Mouse (Mus musculus): Measurements from ENCODE around the gene Ankrd9. TPM values are rescaled to one million over a fixed set of nuclear protein-coding genes. Genes with fewer than 3 reads are reported as not detected.

Gene Ankrd9
- polyA plus RNA-seq, 1 experiment from 2014 or later = 7.1 TPM

DNA sequence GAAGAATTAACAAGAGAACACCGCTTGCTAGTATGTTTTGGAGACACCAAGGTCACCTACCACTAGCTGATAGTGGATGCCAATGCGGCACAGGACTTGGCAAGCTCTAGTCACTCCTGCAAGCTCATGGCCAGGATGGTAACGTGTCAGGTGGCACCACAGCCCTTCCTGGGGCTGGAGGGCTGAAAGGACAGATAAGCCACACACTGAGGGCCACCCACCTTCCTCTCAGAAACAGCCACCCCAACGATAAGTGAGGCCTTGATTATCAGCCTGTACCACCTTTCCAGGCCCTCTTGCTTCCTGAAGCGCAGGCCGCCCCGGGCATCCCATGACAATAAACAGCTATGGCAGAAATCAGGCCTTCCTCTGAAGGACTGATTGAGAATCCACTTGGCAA, 4.5 kb downstream of the Ankrd9 start:
- DNase-seq (ENCODE audit: low spot score) = no peak
- WGBS = 92% methylated on average over 7 of the region's 7 CpGs
- Histone ChIP-seq H3K27me3 (ENCODE audit: control insufficient read depth, insufficient read depth, low read length) (no peaks in the 10 kb centered on the region), H3K4me3 (replicated peaks; ENCODE audit: low read length) (no peak overlapping the region), H3K36me3 (replicated peaks; ENCODE audit: control insufficient read depth, insufficient read depth) (peaks cover 34% of the 10 kb centered on the region), H3K27ac (no peak overlapping the region), H3K4me1 (replicated peaks; ENCODE audit: control insufficient read depth, insufficient read depth, low read length) (peaks cover 8% of the 10 kb centered on the region), H3K9ac (no peak overlapping the region), H3K9me3 (ENCODE audit: control insufficient read depth, low read length) (no peaks in the 10 kb centered on the region), H3K4me2 (replicated peaks) (no peak overlapping the region)
- ATAC-seq (ENCODE audit: low FRiP score) = no peak

DNA sequence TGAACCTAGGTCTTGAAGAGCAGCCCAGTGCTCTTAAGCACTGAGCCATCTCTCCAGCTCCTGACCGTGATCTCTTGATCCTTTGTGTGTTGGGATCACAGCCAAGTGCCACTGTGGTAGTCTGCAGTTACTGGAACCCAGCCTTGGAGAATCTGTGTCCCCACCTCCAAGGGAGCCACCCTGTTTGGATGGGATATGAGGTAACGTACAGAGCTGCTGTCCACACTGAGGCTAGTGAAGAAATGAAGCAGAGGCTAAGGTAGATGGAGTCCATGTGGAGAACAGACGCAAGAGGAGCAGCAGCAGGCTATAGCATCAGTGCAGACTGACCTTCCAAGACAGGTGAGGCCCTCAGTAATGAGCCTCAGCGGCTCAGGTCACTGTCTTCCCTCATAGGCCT, 5.0 kb downstream of the Ankrd9 start:
- Histone ChIP-seq H3K27me3 (ENCODE audit: control insufficient read depth, insufficient read depth, low read length) (no peaks in the 10 kb centered on the region), H3K9me3 (ENCODE audit: control insufficient read depth, low read length) (no peaks in the 10 kb centered on the region), H3K9ac (no peak overlapping the region), H3K27ac (no peak overlapping the region), H3K4me2 (replicated peaks) (no peak overlapping the region), H3K36me3 (replicated peaks; ENCODE audit: control insufficient read depth, insufficient read depth) (peaks cover 38% of the 10 kb centered on the region), H3K4me3 (replicated peaks; ENCODE audit: low read length) (no peak overlapping the region), H3K4me1 (replicated peaks; ENCODE audit: control insufficient read depth, insufficient read depth, low read length) (peaks cover 6% of the 10 kb centered on the region)
- 92% methylated on average over 4 of the region's 4 CpGs for WGBS
- ATAC-seq (ENCODE audit: low FRiP score) (no peak), DNase-seq (ENCODE audit: low spot score) (no peak)

- Histone ChIP-seq H3K27ac (no peak overlapping the region), H3K4me1 (replicated peaks; ENCODE audit: control insufficient read depth, insufficient read depth, low read length) (no peaks in the 10 kb centered on the region), H3K9me3 (ENCODE audit: control insufficient read depth, low read length) (no peaks in the 10 kb centered on the region), H3K4me3 (replicated peaks; ENCODE audit: low read length) (no peak overlapping the region), H3K36me3 (replicated peaks; ENCODE audit: control insufficient read depth, insufficient read depth) (peaks cover 56% of the 10 kb centered on the region), H3K27me3 (ENCODE audit: control insufficient read depth, insufficient read depth, low read length) (no peaks in the 10 kb centered on the region), H3K9ac (no peak overlapping the region), H3K4me2 (replicated peaks) (no peak overlapping the region)
- DNase-seq (ENCODE audit: low spot score) = no peak
- ATAC-seq (ENCODE audit: low FRiP score) = no peak
- WGBS = 97% methylated on average over 5 of the region's 5 CpGs
Observed at GRCm38 (mm10) chr12:110971972-110972371, 6.9 kb downstream of the Ankrd9 start.

GRCm38 (mm10) chr12:110970408-110970807, 8.4 kb downstream of the Ankrd9 start:
- Histone ChIP-seq H3K4me1 (replicated peaks; ENCODE audit: control insufficient read depth, insufficient read depth, low read length) (no peaks in the 10 kb centered on the region), H3K36me3 (replicated peaks; ENCODE audit: control insufficient read depth, insufficient read depth) (peaks cover 56% of the 10 kb centered on the region), H3K4me2 (replicated peaks) (no peak overlapping the region), H3K9ac (no peak overlapping the region), H3K27me3 (ENCODE audit: control insufficient read depth, insufficient read depth, low read length) (no peaks in the 10 kb centered on the region), H3K4me3 (replicated peaks; ENCODE audit: low read length) (no peak overlapping the region), H3K9me3 (ENCODE audit: control insufficient read depth, low read length) (no peaks in the 10 kb centered on the region), H3K27ac (no peak overlapping the region)
- DNase-seq (ENCODE audit: low spot score) = no peak
- 95% methylated on average over 5 of the region's 5 CpGs for WGBS
- ATAC-seq (ENCODE audit: low FRiP score) = no peak

DNA sequence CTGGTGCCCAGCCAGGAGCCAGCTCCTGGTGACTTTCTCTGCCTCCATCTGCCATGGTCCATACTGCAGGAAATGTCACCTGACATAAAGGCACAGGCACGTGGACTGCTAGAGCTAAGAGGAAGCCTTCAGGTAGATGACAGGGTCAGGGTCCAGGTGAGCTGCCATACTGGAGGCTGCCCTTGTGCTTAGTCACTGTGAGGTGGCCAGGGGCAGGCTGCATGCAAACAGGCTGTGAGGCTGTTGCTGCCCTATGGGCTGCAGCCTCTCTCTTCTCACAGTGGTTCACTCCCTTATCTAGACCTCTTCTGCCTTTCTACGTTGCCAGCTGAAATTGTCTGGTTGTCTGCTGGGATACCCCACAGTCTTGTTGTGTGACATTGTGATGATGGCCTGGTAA, 11.7 kb downstream of the Ankrd9 start:
- Histone ChIP-seq H3K4me1 (replicated peaks; ENCODE audit: control insufficient read depth, insufficient read depth, low read length) (no peaks in the 10 kb centered on the region), H3K27ac (no peak overlapping the region), H3K4me2 (replicated peaks) (no peak overlapping the region), H3K9ac (no peak overlapping the region), H3K4me3 (replicated peaks; ENCODE audit: low read length) (no peak overlapping the region), H3K9me3 (ENCODE audit: control insufficient read depth, low read length) (no peaks in the 10 kb centered on the region), H3K27me3 (ENCODE audit: control insufficient read depth, insufficient read depth, low read length) (no peaks in the 10 kb centered on the region), H3K36me3 (replicated peaks; ENCODE audit: control insufficient read depth, insufficient read depth) (peaks cover 44% of the 10 kb centered on the region)
- ATAC-seq (ENCODE audit: low FRiP score) (no peak), DNase-seq (ENCODE audit: low spot score) (no peak)
- WGBS = 97% methylated on average over 2 of the region's 2 CpGs

DNA sequence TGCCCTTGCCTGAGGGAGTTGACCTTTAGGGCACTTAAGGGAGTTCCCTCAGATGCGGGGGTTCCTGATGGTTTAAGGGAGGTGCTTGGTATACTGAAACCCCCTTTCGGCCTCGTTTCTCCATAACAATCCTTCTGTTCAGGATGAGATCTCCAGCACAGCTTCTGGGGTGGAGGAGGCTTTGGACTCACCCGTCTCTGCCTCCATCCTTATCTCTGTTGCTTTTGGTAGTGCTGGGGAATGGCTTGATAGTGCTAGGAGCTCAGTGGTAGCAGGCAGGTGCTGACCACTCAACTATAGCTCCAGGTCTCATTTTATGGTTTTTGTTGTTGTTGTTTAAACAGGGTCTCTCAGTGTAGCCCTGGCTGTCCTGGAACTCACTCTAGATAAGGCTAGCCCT, 12.8 kb downstream of the Ankrd9 start:
- Histone ChIP-seq H3K27ac (no peak overlapping the region), H3K4me2 (replicated peaks) (no peak overlapping the region), H3K4me1 (replicated peaks; ENCODE audit: control insufficient read depth, insufficient read depth, low read length) (no peaks in the 10 kb centered on the region), H3K27me3 (ENCODE audit: control insufficient read depth, insufficient read depth, low read length) (no peaks in the 10 kb centered on the region), H3K36me3 (replicated peaks; ENCODE audit: control insufficient read depth, insufficient read depth) (peaks cover 41% of the 10 kb centered on the region), H3K9ac (no peak overlapping the region; the same call in 1 of the 2 replicates), H3K9me3 (ENCODE audit: control insufficient read depth, low read length) (no peaks in the 10 kb centered on the region), H3K4me3 (replicated peaks; ENCODE audit: low read length) (no peak overlapping the region)
- ATAC-seq (ENCODE audit: low FRiP score) = no peak
- DNase-seq (ENCODE audit: low spot score) = no peak
- WGBS = 84% methylated on average over 4 of the region's 4 CpGs

GRCm38 (mm10) chr12:110965500-110965899, 13.3 kb downstream of the Ankrd9 start:
- H3K4me3 ChIP-seq (replicated peaks; ENCODE audit: low read length) = no peak overlapping the region
- DNase-seq (ENCODE audit: low spot score) = no peak
- H3K27me3 ChIP-seq (ENCODE audit: control insufficient read depth, insufficient read depth, low read length) = no peaks in the 10 kb centered on the region
- H3K36me3 ChIP-seq (replicated peaks; ENCODE audit: control insufficient read depth, insufficient read depth) = peaks cover 42% of the 10 kb centered on the region
- no peak for ATAC-seq (ENCODE audit: low FRiP score)
- H3K4me2 ChIP-seq (replicated peaks) = no peak overlapping the region
- no peaks in the 10 kb centered on the region for H3K9me3 ChIP-seq (ENCODE audit: control insufficient read depth, low read length)
- 88% methylated on average over 3 of the region's 3 CpGs for WGBS
- no peak overlapping the region; the same call in 1 of the 2 replicates for H3K9ac ChIP-seq
- no peak overlapping the region for H3K27ac ChIP-seq
- H3K4me1 ChIP-seq (replicated peaks; ENCODE audit: control insufficient read depth, insufficient read depth, low read length) = no peaks in the 10 kb centered on the region

GRCm38 (mm10) chr12:110961973-110962372, 16.9 kb downstream of the Ankrd9 start:
- Histone ChIP-seq H3K9ac (no peak overlapping the region), H3K9me3 (ENCODE audit: control insufficient read depth, low read length) (no peaks in the 10 kb centered on the region), H3K4me2 (replicated peaks) (no peak overlapping the region), H3K36me3 (replicated peaks; ENCODE audit: control insufficient read depth, insufficient read depth) (peaks cover 36% of the 10 kb centered on the region), H3K4me3 (replicated peaks; ENCODE audit: low read length) (no peak overlapping the region), H3K4me1 (replicated peaks; ENCODE audit: control insufficient read depth, insufficient read depth, low read length) (no peaks in the 10 kb centered on the region), H3K27me3 (ENCODE audit: control insufficient read depth, insufficient read depth, low read length) (no peaks in the 10 kb centered on the region), H3K27ac (no peak overlapping the region)
- 74% methylated on average over 2 of the region's 2 CpGs for WGBS
- ATAC-seq (ENCODE audit: low FRiP score) (no peak), DNase-seq (ENCODE audit: low spot score) (no peak)

DNA sequence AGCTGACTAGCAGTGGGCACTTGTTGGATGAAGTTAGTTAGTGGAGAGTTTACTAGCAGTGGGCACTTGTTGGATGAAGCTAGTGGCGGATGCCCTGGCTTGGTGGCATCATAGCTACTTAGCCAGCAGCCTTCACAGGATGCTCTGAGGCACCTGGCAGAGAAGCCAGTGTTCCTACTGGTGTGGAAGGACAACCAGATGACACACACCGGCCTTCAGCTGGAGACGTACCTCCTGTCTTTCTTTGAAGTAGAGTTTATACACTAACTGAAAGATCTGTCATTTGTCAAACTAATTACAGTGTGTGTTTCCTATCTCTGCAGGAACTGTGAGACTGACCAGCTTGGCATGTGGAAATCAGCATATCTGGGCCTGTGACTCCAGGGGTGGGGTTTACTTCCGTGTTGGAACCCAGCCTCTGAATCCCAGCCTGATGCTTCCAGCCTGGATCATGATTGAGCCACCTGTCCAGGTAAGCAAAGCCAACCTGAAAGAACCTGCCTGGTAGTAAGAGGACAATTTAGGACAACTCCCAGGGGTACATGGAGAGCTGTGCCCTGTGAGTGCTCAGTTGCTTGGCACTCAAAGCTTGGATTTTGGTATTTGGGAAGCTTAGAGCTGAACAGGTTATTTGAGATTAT, 24.4 kb downstream of the Ankrd9 start:
- DNase-seq (ENCODE audit: low spot score) (no peak), ATAC-seq (ENCODE audit: low FRiP score) (no peak)
- Histone ChIP-seq H3K9ac (no peak overlapping the region), H3K27me3 (ENCODE audit: control insufficient read depth, insufficient read depth, low read length) (no peaks in the 10 kb centered on the region), H3K27ac (no peak overlapping the region), H3K9me3 (ENCODE audit: control insufficient read depth, low read length) (no peaks in the 10 kb centered on the region), H3K4me2 (replicated peaks) (no peak overlapping the region), H3K4me3 (replicated peaks; ENCODE audit: low read length) (no peak overlapping the region), H3K4me1 (replicated peaks; ENCODE audit: control insufficient read depth, insufficient read depth, low read length) (no peaks in the 10 kb centered on the region), H3K36me3 (replicated peaks; ENCODE audit: control insufficient read depth, insufficient read depth) (peaks cover 47% of the 10 kb centered on the region)
- 85% methylated on average over 4 of the region's 4 CpGs for WGBS

DNA sequence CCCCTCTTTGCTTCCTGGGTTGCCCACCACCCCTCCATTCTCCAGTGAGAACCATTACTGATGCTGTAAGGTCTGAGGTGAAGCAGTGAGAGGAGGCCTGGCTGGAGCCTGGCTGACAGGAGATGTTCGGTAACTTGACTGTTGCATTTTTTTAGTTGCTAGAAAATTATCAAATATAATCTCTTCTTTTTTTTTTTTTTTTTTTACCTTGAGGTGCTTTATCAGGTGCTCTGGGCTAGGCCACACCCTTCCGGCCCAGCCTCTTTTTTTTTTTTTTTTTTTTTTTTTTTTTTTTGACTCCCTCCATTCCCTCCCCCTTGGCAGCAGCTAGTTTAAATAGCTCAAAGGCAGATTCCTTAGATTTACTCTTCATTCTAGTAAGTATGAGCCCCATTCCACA, 24.9 kb downstream of the Ankrd9 start:
- H3K4me1 ChIP-seq (replicated peaks; ENCODE audit: control insufficient read depth, insufficient read depth, low read length) = no peaks in the 10 kb centered on the region
- 94% methylated on average over 2 of the region's 2 CpGs for WGBS
- H3K27ac ChIP-seq = no peak overlapping the region
- peaks cover 46% of the 10 kb centered on the region for H3K36me3 ChIP-seq (replicated peaks; ENCODE audit: control insufficient read depth, insufficient read depth)
- H3K9me3 ChIP-seq (ENCODE audit: control insufficient read depth, low read length) = no peaks in the 10 kb centered on the region
- H3K27me3 ChIP-seq (ENCODE audit: control insufficient read depth, insufficient read depth, low read length) = no peaks in the 10 kb centered on the region
- no peak overlapping the region for H3K9ac ChIP-seq
- no peak for DNase-seq (ENCODE audit: low spot score)
- no peak overlapping the region for H3K4me2 ChIP-seq (replicated peaks)
- H3K4me3 ChIP-seq (replicated peaks; ENCODE audit: low read length) = no peak overlapping the region
- ATAC-seq (ENCODE audit: low FRiP score) = no peak
